Mouse (Mus musculus): ENCODE results near the gene Asic2.

DNA sequence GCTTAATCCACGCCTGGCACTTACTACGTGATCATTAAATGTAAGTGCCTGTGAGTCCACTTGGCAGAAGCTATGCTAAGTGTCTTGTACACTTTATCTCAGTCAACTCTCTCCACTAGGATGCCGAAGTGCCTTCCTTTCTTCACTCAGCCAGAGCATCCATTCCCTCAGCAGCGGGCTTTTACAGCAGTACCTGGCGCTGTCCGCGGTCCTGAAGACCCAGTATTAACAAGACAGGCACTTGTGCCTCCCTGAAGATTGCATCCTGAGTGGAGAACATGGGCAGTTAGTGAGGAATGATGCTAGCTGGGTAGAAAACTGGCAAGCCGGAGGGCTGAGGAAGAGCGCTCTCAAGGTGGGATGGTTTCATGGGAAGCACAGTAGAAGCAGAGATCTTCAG, 852.6 kb downstream of the Asic2 start:
- TF ChIP-seq POLR2A (IDR thresholded peaks at IDR 0.05; ENCODE audit: control insufficient read depth, extremely low read depth, insufficient read depth, low read length, poor library complexity) (no peak), CTCF (IDR thresholded peaks at IDR 0.05; ENCODE audit: borderline replicate concordance, control insufficient read depth, extremely low read depth, insufficient read depth, low read length, poor library complexity) (no peak)
